Mouse (Mus musculus) cerebral cortex, adult 2 months (tissue): ENCODE data around the gene Fthl17d.

Experiments used
- WGBS: fragments of 180-500 bp; shearing (Covaris S2); methylation state at CpG from one replicate; pipeline ENCODE4 v1.1.7; 2018; 5-methylcytosine and 5-hydroxymethylcytosine counted together

The Fthl17d gene

GRCm38 (mm10) chrX:8986655-8987054 lies at the start of gene Fthl17d:
Gene Fthl17d, minus strand, starts transcription at chrX:8986755.
- WGBS: no CpG with 5 or more reads among the region's 9 CpGs

- 100% methylated on average over 1 of the region's 10 CpGs for WGBS
Measured at GRCm38 (mm10) chrX:9033193-9033592, 46.6 kb upstream of the Fthl17d start, which contains the start of gene Fthl17e. Gene Fthl17e, plus strand, starts transcription at chrX:9033493.

GRCm38 (mm10) chrX:9019481-9019880 lies 32.9 kb upstream of the Fthl17d start:
- WGBS: 51% methylated on average over 8 of the region's 10 CpGs

GRCm38 (mm10) chrX:9016079-9016478 lies 29.5 kb upstream of the Fthl17d start:
- 71% methylated on average over 1 of the region's 1 CpGs for WGBS

GRCm38 (mm10) chrX:8976459-8976858 lies 10.1 kb downstream of the Fthl17d start, which contains the start of gene Fthl17c:
Gene Fthl17c, minus strand, starts transcription at chrX:8976559.
- WGBS: no CpG with 5 or more reads among the region's 11 CpGs

GRCm38 (mm10) chrX:8964618-8965017 lies 21.9 kb downstream of the Fthl17d start:
- WGBS: 53% methylated on average over 4 of the region's 4 CpGs

- 94% methylated on average over 4 of the region's 11 CpGs for WGBS
Measured at GRCm38 (mm10) chrX:8962875-8963274, 23.7 kb downstream of the Fthl17d start, which contains the start of gene Fthl17b. Gene Fthl17b, minus strand, starts transcription at chrX:8962975.

- 18% methylated on average over 7 of the region's 7 CpGs for WGBS
Measured at GRCm38 (mm10) chrX:8948130-8948805, 38.3 kb downstream of the Fthl17d start.

- 78% methylated on average over 8 of the region's 8 CpGs for WGBS
Measured at GRCm38 (mm10) chrX:8944041-8944440, 42.5 kb downstream of the Fthl17d start.
